Mouse (Mus musculus) MEL (cell line): ENCODE data around the gene 4932438A13Rik.

Source experiments
- CTCF ChIP-seq, 3 experiments: IDR thresholded peaks in 2 of 3; conservative IDR thresholded peaks in 1 of 3; 2 replicates each; pipeline ENCODE4 v1.5.1; 2011 to 2012; ENCODE audit warnings: low read length in 3 of 3, low read depth in 2 of 3, mild to moderate bottlenecking in 2 of 3, improper control_type of control experiment in 1 of 3, inconsistent platforms in 1 of 3, mixed read lengths in 1 of 3, moderate library complexity in 1 of 3; ENCODE audit not compliant: control insufficient read depth in 1 of 3, insufficient read depth in 1 of 3, poor library complexity in 1 of 3, severe bottlenecking in 1 of 3
- TCF12 ChIP-seq: IDR thresholded peaks from 2 replicates; pipeline ENCODE4 v1.6.1; 2014; ENCODE audit warnings: low read depth, mild to moderate bottlenecking, inconsistent platforms, low read length, improper control_type of control experiment, moderate library complexity

DNA sequence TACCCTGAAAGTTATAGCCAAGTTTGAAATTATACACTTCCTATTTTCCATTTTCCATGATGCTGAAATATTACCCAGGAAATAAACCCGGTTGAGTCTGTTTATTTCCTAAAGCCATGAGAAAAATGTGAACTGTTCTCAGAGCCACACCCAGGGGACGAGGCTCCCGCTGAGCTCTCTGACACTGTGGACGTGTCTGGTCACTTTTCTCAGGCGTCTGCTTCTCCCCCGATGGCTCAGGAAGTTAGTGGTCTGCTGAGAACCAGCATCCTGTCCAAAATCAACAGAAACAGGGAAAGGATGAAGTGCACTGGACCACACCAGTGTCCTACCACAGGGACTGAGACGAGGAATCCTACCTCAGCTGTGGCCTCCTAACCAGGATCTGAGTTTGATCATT, 43.5 kb upstream of the 4932438A13Rik start:
- no peak for TF ChIP-seq CTCF (IDR thresholded peaks at IDR 0.05 in 2 of 3, conservative IDR thresholded peaks at IDR 0.05 in 1 of 3; ENCODE audit: control insufficient read depth in 1 of 3, insufficient read depth in 1 of 3, low read depth in 2 of 3, low read length in 3 of 3, poor library complexity in 1 of 3, severe bottlenecking in 1 of 3)
- TF ChIP-seq TCF12 = no peak
